Mouse (Mus musculus): ENCODE measurements around the gene Mllt3.

Gene Mllt3

GRCm38 (mm10) chr4:87826336-87826735, 206.8 kb downstream of the Mllt3 start:
- Histone ChIP-seq H3K4me3 (replicated peaks; ENCODE audit: low read length) (no peak overlapping the region), H3K4me1 (replicated peaks; ENCODE audit: low read depth, low read length) (no peaks in the 10 kb centered on the region), H3K9me3 (ENCODE audit: low read length) (no peaks in the 10 kb centered on the region), H3K27me3 (ENCODE audit: insufficient read depth, low read length) (no peaks in the 10 kb centered on the region), H3K36me3 (ENCODE audit: insufficient read depth, low read length) (no peaks in the 10 kb centered on the region)
- TF ChIP-seq NANOG (IDR thresholded peaks at IDR 0.05; ENCODE audit: borderline replicate concordance, low read length) (no peak), CTCF (conservative IDR thresholded peaks at IDR 0.05; ENCODE audit: low read length) (no peak)

- no peaks in the 10 kb centered on the region for H3K9me3 ChIP-seq (ENCODE audit: low read length)
- H3K4me3 ChIP-seq (replicated peaks; ENCODE audit: low read length) = no peak overlapping the region
- TF ChIP-seq CTCF (conservative IDR thresholded peaks at IDR 0.05; ENCODE audit: low read length) (no peak), POU5F1 (IDR thresholded peaks at IDR 0.05; ENCODE audit: borderline replicate concordance, low read length) (no peak), NANOG (IDR thresholded peaks at IDR 0.05; ENCODE audit: borderline replicate concordance, low read length) (no peak)
- H3K27me3 ChIP-seq (ENCODE audit: insufficient read depth, low read length) = no peaks in the 10 kb centered on the region
- no peaks in the 10 kb centered on the region for H3K36me3 ChIP-seq (ENCODE audit: insufficient read depth, low read length)
- no peaks in the 10 kb centered on the region for H3K4me1 ChIP-seq (replicated peaks; ENCODE audit: low read depth, low read length)
These were observed 209.5 kb downstream of the Mllt3 start for GRCm38 (mm10) chr4:87823623-87824022.

- H3K4me1 ChIP-seq (replicated peaks; ENCODE audit: low read depth, low read length) = no peaks in the 10 kb centered on the region
- H3K27me3 ChIP-seq (ENCODE audit: insufficient read depth, low read length) = no peaks in the 10 kb centered on the region
- no peak overlapping the region for H3K4me3 ChIP-seq (replicated peaks; ENCODE audit: low read length)
- no peak for TF ChIP-seq CTCF (conservative IDR thresholded peaks at IDR 0.05; ENCODE audit: low read length)
- no peak for TF ChIP-seq POU5F1 (IDR thresholded peaks at IDR 0.05; ENCODE audit: borderline replicate concordance, low read length)
- no peak for TF ChIP-seq NANOG (IDR thresholded peaks at IDR 0.05; ENCODE audit: borderline replicate concordance, low read length)
- H3K36me3 ChIP-seq (ENCODE audit: insufficient read depth, low read length) = no peaks in the 10 kb centered on the region
- H3K9me3 ChIP-seq (ENCODE audit: low read length) = no peaks in the 10 kb centered on the region
These were observed 210.0 kb downstream of the Mllt3 start for GRCm38 (mm10) chr4:87823191-87823590.

- Histone ChIP-seq H3K9me3 (ENCODE audit: low read length) (no peaks in the 10 kb centered on the region), H3K4me1 (replicated peaks; ENCODE audit: low read depth, low read length) (no peaks in the 10 kb centered on the region), H3K4me3 (replicated peaks; ENCODE audit: low read length) (no peak overlapping the region), H3K27me3 (ENCODE audit: insufficient read depth, low read length) (no peaks in the 10 kb centered on the region), H3K36me3 (ENCODE audit: insufficient read depth, low read length) (no peaks in the 10 kb centered on the region)
- no peak for TF ChIP-seq CTCF (conservative IDR thresholded peaks at IDR 0.05; ENCODE audit: low read length)
- TF ChIP-seq NANOG (IDR thresholded peaks at IDR 0.05; ENCODE audit: borderline replicate concordance, low read length) = no peak
- TF ChIP-seq POU5F1 (IDR thresholded peaks at IDR 0.05; ENCODE audit: borderline replicate concordance, low read length) = no peak
These were observed 212.3 kb downstream of the Mllt3 start for GRCm38 (mm10) chr4:87820911-87821310.

GRCm38 (mm10) chr4:87819182-87819581, 214.0 kb downstream of the Mllt3 start:
- Histone ChIP-seq H3K4me1 (replicated peaks; ENCODE audit: low read depth, low read length) (no peaks in the 10 kb centered on the region), H3K4me3 (replicated peaks; ENCODE audit: low read length) (no peak overlapping the region), H3K9me3 (ENCODE audit: low read length) (no peaks in the 10 kb centered on the region), H3K36me3 (ENCODE audit: insufficient read depth, low read length) (no peaks in the 10 kb centered on the region), H3K27me3 (ENCODE audit: insufficient read depth, low read length) (no peaks in the 10 kb centered on the region)
- no peak for TF ChIP-seq CTCF (conservative IDR thresholded peaks at IDR 0.05; ENCODE audit: low read length)
- TF ChIP-seq POU5F1 (IDR thresholded peaks at IDR 0.05; ENCODE audit: borderline replicate concordance, low read length) = no peak
- TF ChIP-seq NANOG (IDR thresholded peaks at IDR 0.05; ENCODE audit: borderline replicate concordance, low read length) = no peak

- Histone ChIP-seq H3K4me3 (replicated peaks; ENCODE audit: low read length) (no peak overlapping the region), H3K36me3 (ENCODE audit: insufficient read depth, low read length) (no peaks in the 10 kb centered on the region), H3K4me1 (replicated peaks; ENCODE audit: low read depth, low read length) (no peaks in the 10 kb centered on the region), H3K9me3 (ENCODE audit: low read length) (no peaks in the 10 kb centered on the region), H3K27me3 (ENCODE audit: insufficient read depth, low read length) (no peaks in the 10 kb centered on the region)
- TF ChIP-seq POU5F1 (IDR thresholded peaks at IDR 0.05; ENCODE audit: borderline replicate concordance, low read length) (no peak), NANOG (IDR thresholded peaks at IDR 0.05; ENCODE audit: borderline replicate concordance, low read length) (no peak), CTCF (conservative IDR thresholded peaks at IDR 0.05; ENCODE audit: low read length) (no peak)
These were observed 214.9 kb downstream of the Mllt3 start for GRCm38 (mm10) chr4:87818276-87818675.

GRCm38 (mm10) chr4:87815465-87816108, 217.6 kb downstream of the Mllt3 start:
- no peaks in the 10 kb centered on the region for H3K9me3 ChIP-seq (ENCODE audit: low read length)
- no peaks in the 10 kb centered on the region for H3K27me3 ChIP-seq (ENCODE audit: insufficient read depth, low read length)
- no peaks in the 10 kb centered on the region for H3K36me3 ChIP-seq (ENCODE audit: insufficient read depth, low read length)
- TF ChIP-seq NANOG (IDR thresholded peaks at IDR 0.05; ENCODE audit: borderline replicate concordance, low read length) (no peak), CTCF (conservative IDR thresholded peaks at IDR 0.05; ENCODE audit: low read length) (no peak), POU5F1 (IDR thresholded peaks at IDR 0.05; ENCODE audit: borderline replicate concordance, low read length) (no peak)
- H3K4me3 ChIP-seq (replicated peaks; ENCODE audit: low read length) = no peak overlapping the region
- H3K4me1 ChIP-seq (replicated peaks; ENCODE audit: low read depth, low read length) = no peaks in the 10 kb centered on the region

GRCm38 (mm10) chr4:87811899-87812298, 221.3 kb downstream of the Mllt3 start:
- H3K27me3 ChIP-seq (ENCODE audit: insufficient read depth, low read length) = no peaks in the 10 kb centered on the region
- TF ChIP-seq CTCF (conservative IDR thresholded peaks at IDR 0.05; ENCODE audit: low read length) = no peak
- TF ChIP-seq NANOG (IDR thresholded peaks at IDR 0.05; ENCODE audit: borderline replicate concordance, low read length) = no peak
- no peak for TF ChIP-seq POU5F1 (IDR thresholded peaks at IDR 0.05; ENCODE audit: borderline replicate concordance, low read length)
- no peaks in the 10 kb centered on the region for H3K36me3 ChIP-seq (ENCODE audit: insufficient read depth, low read length)
- H3K4me1 ChIP-seq (replicated peaks; ENCODE audit: low read depth, low read length) = no peaks in the 10 kb centered on the region
- no peak overlapping the region for H3K4me3 ChIP-seq (replicated peaks; ENCODE audit: low read length)
- H3K9me3 ChIP-seq (ENCODE audit: low read length) = no peaks in the 10 kb centered on the region
